Mouse (Mus musculus): ENCODE results near the gene Chrna4.

Chrna4 gene

GRCm38 (mm10) chr2:181035186-181035585 lies 8.2 kb downstream of the Chrna4 start:
- no peak for DNase-seq

- no peak for DNase-seq
These were observed 10.0 kb downstream of the Chrna4 start for GRCm38 (mm10) chr2:181033310-181033709.

GRCm38 (mm10) chr2:181032407-181032806 lies 10.9 kb downstream of the Chrna4 start:
- no peak for DNase-seq

GRCm38 (mm10) chr2:181031406-181031934 lies 11.9 kb downstream of the Chrna4 start:
- no peak for DNase-seq

GRCm38 (mm10) chr2:181008339-181008738 lies 35.0 kb downstream of the Chrna4 start:
- no peak for DNase-seq

- DNase-seq: no peak
These were observed 36.3 kb downstream of the Chrna4 start for GRCm38 (mm10) chr2:181007054-181007453.

GRCm38 (mm10) chr2:180996905-180997304 lies 46.4 kb downstream of the Chrna4 start:
- DNase-seq: no peak

- DNase-seq: peak; percentile 12
These were observed 46.9 kb downstream of the Chrna4 start for GRCm38 (mm10) chr2:180996436-180996835.

GRCm38 (mm10) chr2:180995457-180995856 lies 47.9 kb downstream of the Chrna4 start:
- DNase-seq: no peak

GRCm38 (mm10) chr2:180994360-180994759 lies 49.0 kb downstream of the Chrna4 start:
- no peak for DNase-seq

GRCm38 (mm10) chr2:180990347-180990746 lies 53.0 kb downstream of the Chrna4 start:
- DNase-seq: no peak

- no peak for DNase-seq
These were observed 54.4 kb downstream of the Chrna4 start for GRCm38 (mm10) chr2:180988948-180989347.

- no peak for DNase-seq
These were observed 54.9 kb downstream of the Chrna4 start for GRCm38 (mm10) chr2:180988347-180988913.

- no peak for DNase-seq
These were observed 55.8 kb downstream of the Chrna4 start for GRCm38 (mm10) chr2:180987432-180988030.

GRCm38 (mm10) chr2:180987001-180987400 lies 56.3 kb downstream of the Chrna4 start:
- DNase-seq: no peak

- no peak for DNase-seq
These were observed 56.9 kb downstream of the Chrna4 start, which contains the start of gene Col20a1 for GRCm38 (mm10) chr2:180986449-180986848. Gene Col20a1 (plus strand): TSS chr2:180986535.

- DNase-seq: no peak
These were observed 57.7 kb downstream of the Chrna4 start for GRCm38 (mm10) chr2:180985635-180986034.

GRCm38 (mm10) chr2:180981133-180981532 lies 62.2 kb downstream of the Chrna4 start:
- DNase-seq: no peak
